Mouse (Mus musculus) heart, postnatal 0 days (tissue): ENCODE measurements at regions not wholly inside any gene's neighbourhood (a gene's known extent, or its start where the extent isn't known, plus 50 kb on each side); places are given as distances from the start of the nearest gene placed in this dataset.

Experiments used
- ATAC-seq: fragments of 200-750 bp; cut with Nextera tagmentation; 2 replicates; pipeline ENCODE4 v1.8.0; 2017; ENCODE audit warnings: low read depth, moderate number of reproducible peaks, moderate library complexity; ENCODE audit not compliant: insufficient read depth
- DNase-seq: peaks from one replicate; pipeline ENCODE4 v3.0.0-alpha.2; 2016; ENCODE audit warnings: low spot score
- H3K27ac ChIP-seq: fragments of 300-500 bp; sonication (generic); 2 replicates; pipeline ENCODE4 v1.5.1; 2014; ENCODE audit warnings: low read depth, mild to moderate bottlenecking
- H3K27me3 ChIP-seq: fragments of 300-500 bp; sonication (generic); 2 replicates; pipeline ENCODE4 v1.6.1; 2014; ENCODE audit warnings: low read length, mixed read lengths; ENCODE audit not compliant: control insufficient read depth, insufficient read depth
- H3K36me3 ChIP-seq: fragments of 300-500 bp; sonication (generic); replicated peaks from 2 replicates; pipeline ENCODE4 v1.6.1; 2014; ENCODE audit warnings: low read length, mixed read lengths; ENCODE audit not compliant: control insufficient read depth, insufficient read depth
- H3K4me1 ChIP-seq: fragments of 300-500 bp; sonication (generic); 2 replicates; pipeline ENCODE4 v1.6.1; 2014; ENCODE audit warnings: antibody characterized with exemption; ENCODE audit not compliant: control insufficient read depth, insufficient read depth
- H3K4me2 ChIP-seq: fragments of 300-500 bp; sonication (generic); 2 replicates; pipeline ENCODE4 v1.6.1; 2014; ENCODE audit warnings: low read depth, mild to moderate bottlenecking, low read length, moderate library complexity
- H3K4me3 ChIP-seq: fragments of 300-500 bp; sonication (generic); 2 replicates; pipeline ENCODE4 v1.5.1; 2014; ENCODE audit warnings: low read depth, low read length
- H3K9ac ChIP-seq: fragments of 300-500 bp; sonication (generic); replicated peaks from 2 replicates; pipeline ENCODE4 v1.6.1; 2014; ENCODE audit warnings: low read depth, low read length, mixed read lengths
- H3K9me3 ChIP-seq: fragments of 300-500 bp; sonication (generic); replicated peaks from 2 replicates; pipeline ENCODE4 v1.6.1; 2016; ENCODE audit warnings: low read length; ENCODE audit not compliant: control insufficient read depth
- CTCF ChIP-seq: IDR thresholded peaks from 2 replicates; pipeline ENCODE4 v1.5.1; 2016; ENCODE audit warnings: antibody characterized with exemption, control low read depth, low read depth
- EP300 ChIP-seq: IDR thresholded peaks from 2 replicates; pipeline ENCODE4 v1.6.1; 2016; ENCODE audit warnings: antibody characterized with exemption, low read depth
- WGBS: fragments of 180-500 bp; shearing (Covaris S2); extraction: QIAGEN DNeasy Blood & Tissue Kit; methylation state at CpG from one replicate; pipeline ENCODE4 v1.1.7; 2014; 5-methylcytosine and 5-hydroxymethylcytosine counted together

- no peak for DNase-seq
- peaks cover 5% of the 10 kb centered on the region; the same call in 1 of the 2 replicates for H3K4me1 ChIP-seq
- H3K27me3 ChIP-seq = no peaks in the 10 kb centered on the region
- TF ChIP-seq EP300 = no peak
- H3K9ac ChIP-seq = no peak overlapping the region
- no peak for ATAC-seq
- H3K9me3 ChIP-seq = no peaks in the 10 kb centered on the region
- H3K27ac ChIP-seq = no peak overlapping the region
- H3K4me2 ChIP-seq = no peak overlapping the region
- 63% methylated on average over 4 of the region's 4 CpGs for WGBS
- no peaks in the 10 kb centered on the region for H3K36me3 ChIP-seq
- H3K4me3 ChIP-seq = no peak overlapping the region
Observed at GRCm38 (mm10) chr4:31462456-31462855, 501.4 kb upstream of the Map3k7 start.

GRCm38 (mm10) chr4:31463130-31463698 lies 500.7 kb upstream of the Map3k7 start:
- H3K9me3 ChIP-seq = no peaks in the 10 kb centered on the region
- no peaks in the 10 kb centered on the region for H3K27me3 ChIP-seq
- no peaks in the 10 kb centered on the region for H3K36me3 ChIP-seq
- no peak overlapping the region for H3K4me2 ChIP-seq
- H3K4me3 ChIP-seq = no peak overlapping the region
- TF ChIP-seq EP300 (no peak), CTCF (no peak)
- H3K4me1 ChIP-seq = peaks cover 5% of the 10 kb centered on the region; the same call in 1 of the 2 replicates
- H3K27ac ChIP-seq = no peak overlapping the region
- no peak for ATAC-seq
- no peak overlapping the region for H3K9ac ChIP-seq
- 72% methylated on average over 5 of the region's 5 CpGs for WGBS
- no peak for DNase-seq

- DNase-seq (no peak), ATAC-seq (no peak)
- H3K27me3 ChIP-seq = no peaks in the 10 kb centered on the region
- H3K36me3 ChIP-seq = no peaks in the 10 kb centered on the region
- TF ChIP-seq CTCF (no peak), EP300 (no peak)
- H3K4me2 ChIP-seq = no peak overlapping the region
- H3K9me3 ChIP-seq = no peaks in the 10 kb centered on the region
- H3K4me1 ChIP-seq = no peaks in the 10 kb centered on the region
- H3K4me3 ChIP-seq = no peak overlapping the region
- 72% methylated on average over 9 of the region's 9 CpGs for WGBS
- no peak overlapping the region for H3K27ac ChIP-seq
- H3K9ac ChIP-seq = no peak overlapping the region
Observed at GRCm38 (mm10) chr4:31468306-31468705, 495.6 kb upstream of the Map3k7 start.

GRCm38 (mm10) chr4:31469803-31470202 lies 494.1 kb upstream of the Map3k7 start:
- Histone ChIP-seq H3K27ac (no peak overlapping the region), H3K4me2 (no peak overlapping the region), H3K27me3 (no peaks in the 10 kb centered on the region), H3K4me1 (no peaks in the 10 kb centered on the region), H3K36me3 (no peaks in the 10 kb centered on the region), H3K9ac (no peak overlapping the region), H3K4me3 (no peak overlapping the region), H3K9me3 (no peaks in the 10 kb centered on the region)
- WGBS = 26% methylated on average over 4 of the region's 4 CpGs
- TF ChIP-seq EP300 (no peak), CTCF (no peak)
- DNase-seq = no peak
- no peak for ATAC-seq

DNA sequence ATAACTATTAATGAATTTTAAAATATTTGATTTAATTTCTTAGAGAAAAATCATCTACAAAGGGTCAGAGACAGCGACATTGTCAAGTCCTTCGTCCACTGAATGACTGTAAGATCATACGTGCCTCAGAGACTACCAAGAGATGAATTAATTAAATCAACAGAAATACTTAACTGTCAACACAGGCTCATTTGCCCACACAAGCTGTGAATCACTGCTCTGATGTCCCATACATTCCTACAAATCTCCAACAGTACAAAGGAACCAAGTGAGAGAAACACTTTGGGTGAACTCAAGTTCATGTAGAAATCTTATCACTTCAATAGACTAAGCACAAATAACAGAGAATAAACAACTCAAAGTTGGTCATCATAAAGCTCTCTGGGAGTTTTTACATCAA lies 471.4 kb upstream of the Map3k7 start:
- ATAC-seq (no peak), DNase-seq (no peak)
- TF ChIP-seq CTCF (no peak), EP300 (no peak)
- no peaks in the 10 kb centered on the region for H3K27me3 ChIP-seq
- no peak overlapping the region for H3K4me3 ChIP-seq
- 78% methylated on average over 3 of the region's 3 CpGs for WGBS
- H3K9me3 ChIP-seq = no peaks in the 10 kb centered on the region
- no peak overlapping the region for H3K9ac ChIP-seq
- no peaks in the 10 kb centered on the region for H3K4me1 ChIP-seq
- no peak overlapping the region for H3K4me2 ChIP-seq
- H3K36me3 ChIP-seq = no peaks in the 10 kb centered on the region
- no peak overlapping the region for H3K27ac ChIP-seq

GRCm38 (mm10) chr4:31493087-31493511 lies 470.8 kb upstream of the Map3k7 start:
- ATAC-seq = no peak
- Histone ChIP-seq H3K4me1 (no peaks in the 10 kb centered on the region), H3K9ac (no peak overlapping the region), H3K4me2 (no peak overlapping the region), H3K27ac (no peak overlapping the region), H3K27me3 (no peaks in the 10 kb centered on the region), H3K9me3 (no peaks in the 10 kb centered on the region), H3K4me3 (no peak overlapping the region), H3K36me3 (no peaks in the 10 kb centered on the region)
- TF ChIP-seq CTCF (no peak), EP300 (no peak)
- 83% methylated on average over 3 of the region's 3 CpGs for WGBS
- DNase-seq = no peak
